Mouse (Mus musculus) midbrain, embryonic 16.5 days (tissue): ENCODE data around the gene Gm33543. TPM values are rescaled to one million over a fixed set of nuclear protein-coding genes. Genes with fewer than 3 reads are reported as not detected.

Experiments
- ATAC-seq: fragments of 200-750 bp; cut with Nextera tagmentation; 2 replicates; pipeline ENCODE4 v1.8.0; 2017; ENCODE audit warnings: moderate TSS enrichment
- H3K27ac ChIP-seq: fragments of 300-500 bp; sonication (generic); 2 replicates; pipeline ENCODE4 v1.5.1; 2014; ENCODE audit warnings: mild to moderate bottlenecking, low read length, mixed read lengths
- H3K27me3 ChIP-seq: fragments of 300-500 bp; sonication (generic); 2 replicates; pipeline ENCODE4 v1.6.1; 2014; ENCODE audit warnings: low read depth, low read length, mixed read lengths; ENCODE audit not compliant: control insufficient read depth, insufficient read depth
- H3K36me3 ChIP-seq: fragments of 300-500 bp; sonication (generic); 2 replicates; pipeline ENCODE4 v1.6.1; 2014; ENCODE audit warnings: mild to moderate bottlenecking, low read length, moderate library complexity, mixed read lengths; ENCODE audit not compliant: control insufficient read depth, insufficient read depth
- H3K4me1 ChIP-seq: fragments of 300-500 bp; sonication (generic); 2 replicates; pipeline ENCODE4 v1.6.1; 2014; ENCODE audit warnings: mild to moderate bottlenecking, low read length, mixed read lengths; ENCODE audit not compliant: control insufficient read depth, insufficient read depth
- H3K4me2 ChIP-seq: fragments of 300-500 bp; sonication (generic); 2 replicates; pipeline ENCODE4 v1.6.1; 2014; ENCODE audit warnings: mild to moderate bottlenecking, low read length, mixed read lengths
- H3K4me3 ChIP-seq: fragments of 300-500 bp; sonication (generic); 2 replicates; pipeline ENCODE4 v1.5.1; 2014; ENCODE audit warnings: low read depth, mild to moderate bottlenecking, low read length, moderate library complexity, mixed read lengths
- H3K9ac ChIP-seq: fragments of 300-500 bp; sonication (generic); 2 replicates; pipeline ENCODE4 v1.6.1; 2014; ENCODE audit warnings: low read depth, low read length, mixed read lengths
- H3K9me3 ChIP-seq: fragments of 300-500 bp; sonication (generic); replicated peaks from 2 replicates; pipeline ENCODE4 v1.6.1; 2014; ENCODE audit warnings: mild to moderate bottlenecking, low read length, mixed read lengths; ENCODE audit not compliant: control insufficient read depth, poor library complexity, severe bottlenecking
- WGBS: fragments of 180-500 bp; shearing (Covaris S2); extraction: QIAGEN DNeasy Blood & Tissue Kit; methylation state at CpG from one replicate; pipeline ENCODE4 v1.1.7; 2014; 5-methylcytosine and 5-hydroxymethylcytosine counted together
- polyA plus RNA-seq: library from polyadenylated mRNA; unstranded; fragments of >200 nt; fragmentation: Nextera tagmentation; extraction: Ambion mirVana; gene quantifications from 2 replicates; pipeline ENCODE4 v1.2.1, GENCODE M21; 2015

Gene Gm33543
- polyA plus RNA-seq, result 0.13 TPM in 1 of 2 replicates, not detected in the other

DNA sequence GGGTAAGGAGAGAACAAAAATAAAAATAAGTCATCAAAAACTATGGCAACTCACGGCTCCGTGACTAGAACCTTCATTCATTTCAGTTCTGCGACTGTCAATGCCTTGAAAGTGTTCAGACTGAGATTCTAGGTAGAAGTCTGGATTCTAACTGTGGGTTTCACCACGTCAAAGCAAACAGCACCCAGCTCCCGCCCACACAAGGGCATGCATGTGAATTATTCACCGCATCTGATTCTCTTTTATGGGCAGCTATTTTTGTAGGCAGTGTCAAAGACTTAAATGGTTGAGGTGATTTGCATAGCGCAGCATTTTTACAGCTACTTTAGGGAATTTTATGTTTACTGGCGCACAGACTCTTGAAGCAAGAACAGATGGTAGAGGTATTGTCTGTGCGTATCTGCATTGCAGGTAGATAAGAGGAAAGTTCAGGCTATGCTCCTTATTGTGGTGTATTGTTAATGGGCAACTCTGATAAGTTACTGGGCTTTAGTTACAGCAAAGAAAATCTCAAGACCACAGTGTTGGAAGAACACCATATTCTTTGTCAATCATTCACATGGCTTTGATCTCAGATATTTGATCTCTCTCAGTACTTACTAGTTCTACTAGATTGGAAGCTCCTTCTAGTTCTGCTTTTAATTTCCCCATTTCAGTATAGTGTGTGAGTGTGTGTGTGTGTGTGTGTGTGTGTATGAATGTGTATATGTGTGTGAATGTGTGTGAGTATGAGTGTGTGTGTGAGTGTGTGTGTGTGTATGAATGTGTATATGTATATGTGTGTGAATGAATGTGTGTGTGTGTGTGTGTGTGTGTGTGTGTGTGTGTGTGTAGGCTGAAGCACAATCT lies at the start of gene Gm33543:
TSS of gene Gm33543 (minus strand) at position 142 of the 849 bp plus-strand sequence.
- no peaks in the 10 kb centered on the region for H3K27me3 ChIP-seq
- no peak within 1 kb of the TSS for H3K4me2 ChIP-seq
- no peak within 1 kb of the TSS for H3K9ac ChIP-seq
- no peaks in the 10 kb centered on the region for H3K36me3 ChIP-seq
- H3K4me3 ChIP-seq, result no peak within 1 kb of the TSS
- ATAC-seq, result no peak
- WGBS, result 80% methylated on average over 9 of the region's 9 CpGs
- no peaks in the 10 kb centered on the region for H3K9me3 ChIP-seq
- H3K4me1 ChIP-seq, result no peaks in the 10 kb centered on the region
- H3K27ac ChIP-seq, result no peak within 1 kb of the TSS

DNA sequence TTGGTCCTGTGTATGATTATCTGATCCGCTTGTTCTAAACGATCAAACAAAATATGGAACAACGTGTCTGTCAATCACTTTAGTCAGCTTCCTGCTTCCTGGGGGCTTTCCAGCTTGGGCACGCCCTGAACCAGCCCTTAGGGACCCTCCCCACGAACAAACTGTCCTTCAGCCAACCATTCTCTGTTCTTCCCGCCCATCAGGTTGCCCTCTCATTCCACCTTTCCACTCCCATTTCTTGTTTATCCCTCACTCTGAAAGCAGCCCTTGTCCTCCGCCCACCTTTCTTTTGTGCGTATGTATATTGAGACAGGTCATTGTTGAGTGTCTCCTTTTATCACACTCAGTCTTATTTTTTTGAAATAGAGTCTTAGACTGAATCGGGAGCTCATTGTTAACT lies 49.4 kb upstream of the Gm33543 start:
- 81% methylated on average over 9 of the region's 9 CpGs for WGBS
- no peaks in the 10 kb centered on the region for H3K36me3 ChIP-seq
- H3K4me3 ChIP-seq, result no peak overlapping the region
- no peak overlapping the region for H3K9ac ChIP-seq
- no peaks in the 10 kb centered on the region for H3K9me3 ChIP-seq
- no peaks in the 10 kb centered on the region for H3K27me3 ChIP-seq
- H3K4me2 ChIP-seq, result no peak overlapping the region
- no peak for ATAC-seq
- no peak overlapping the region for H3K27ac ChIP-seq
- H3K4me1 ChIP-seq, result no peaks in the 10 kb centered on the region

DNA sequence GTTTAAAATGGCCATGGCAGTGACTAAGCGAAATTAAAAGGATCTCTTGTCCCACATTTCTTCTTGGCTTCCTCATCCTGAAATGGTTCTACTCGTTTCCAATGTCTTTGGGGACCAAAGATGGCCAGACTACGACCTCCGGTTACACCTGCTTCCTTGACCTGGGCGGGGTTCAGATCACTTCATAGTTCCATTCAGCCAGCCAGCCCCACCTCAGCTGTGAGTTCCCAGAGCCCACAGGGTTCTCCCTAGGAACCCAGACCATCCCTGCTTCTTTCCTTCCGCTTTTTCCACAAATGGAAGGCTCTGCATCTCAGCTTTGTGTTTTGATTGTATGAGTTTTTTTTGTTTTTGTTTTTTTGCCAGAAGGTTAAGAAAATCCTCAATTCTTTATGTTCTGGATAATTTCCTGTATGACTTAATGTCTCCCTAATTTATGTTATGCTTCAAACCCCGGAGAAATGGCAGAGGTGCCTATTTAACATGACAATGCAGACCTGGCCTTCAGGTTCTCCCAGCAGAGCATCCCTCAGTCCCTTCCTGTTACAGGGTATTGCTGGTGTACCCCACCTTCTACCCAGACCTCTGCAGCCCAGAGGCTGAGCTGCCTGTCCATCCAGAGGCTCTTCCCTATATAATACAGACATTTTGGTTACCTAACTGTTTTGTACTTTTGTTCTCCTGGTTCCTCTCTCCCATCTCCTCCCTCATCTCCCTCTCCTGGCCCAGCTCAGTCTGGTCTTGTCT lies 48.7 kb upstream of the Gm33543 start:
- no peak overlapping the region for H3K27ac ChIP-seq
- H3K27me3 ChIP-seq, result no peaks in the 10 kb centered on the region
- H3K4me2 ChIP-seq, result no peak overlapping the region
- H3K9me3 ChIP-seq, result no peaks in the 10 kb centered on the region
- no peak overlapping the region for H3K9ac ChIP-seq
- H3K4me1 ChIP-seq, result no peaks in the 10 kb centered on the region
- no peaks in the 10 kb centered on the region for H3K36me3 ChIP-seq
- H3K4me3 ChIP-seq, result no peak overlapping the region
- no peak for ATAC-seq
- WGBS, result 78% methylated on average over 7 of the region's 7 CpGs

DNA sequence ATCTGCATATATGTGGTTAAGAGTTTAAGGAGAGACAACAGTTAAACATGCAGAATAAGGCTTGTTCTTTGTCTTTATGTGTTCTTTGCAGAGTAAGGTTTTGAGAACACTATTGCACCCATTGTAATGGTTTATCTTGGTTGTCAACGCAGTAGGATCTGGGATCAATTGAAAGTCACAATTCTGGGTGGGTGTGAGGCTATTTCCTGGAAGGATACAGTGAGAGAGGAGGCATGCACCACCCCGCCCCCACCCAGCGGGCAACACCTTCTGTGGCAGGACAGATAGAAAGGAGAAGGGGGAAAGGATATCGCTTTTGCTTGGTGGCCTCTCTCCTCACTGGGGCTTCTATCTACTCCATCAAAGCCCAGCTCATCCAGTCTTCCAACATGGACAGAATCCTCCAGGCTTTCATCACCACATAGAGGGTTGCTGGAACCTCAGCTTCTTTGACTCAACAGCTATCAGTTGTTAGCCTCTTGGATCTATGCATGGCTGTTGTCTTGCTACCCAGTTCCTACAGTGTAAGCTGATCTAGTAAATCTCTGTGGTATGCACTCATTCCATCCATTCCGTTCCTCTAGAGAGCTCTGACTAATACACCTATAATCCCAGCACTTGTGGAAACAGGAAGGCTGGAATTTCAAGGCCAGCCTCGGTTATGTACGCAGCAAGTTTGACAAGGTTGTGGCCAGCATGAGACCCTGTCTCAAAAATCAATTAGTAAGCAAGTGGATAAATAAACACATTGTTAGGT lies 41.2 kb upstream of the Gm33543 start:
- H3K27me3 ChIP-seq, result no peaks in the 10 kb centered on the region
- H3K4me3 ChIP-seq, result no peak overlapping the region
- no peak overlapping the region for H3K9ac ChIP-seq
- H3K9me3 ChIP-seq, result no peaks in the 10 kb centered on the region
- no peak overlapping the region for H3K27ac ChIP-seq
- H3K36me3 ChIP-seq, result no peaks in the 10 kb centered on the region
- H3K4me2 ChIP-seq, result no peak overlapping the region
- no peaks in the 10 kb centered on the region for H3K4me1 ChIP-seq
- 87% methylated on average over 7 of the region's 7 CpGs for WGBS
- ATAC-seq, result no peak

DNA sequence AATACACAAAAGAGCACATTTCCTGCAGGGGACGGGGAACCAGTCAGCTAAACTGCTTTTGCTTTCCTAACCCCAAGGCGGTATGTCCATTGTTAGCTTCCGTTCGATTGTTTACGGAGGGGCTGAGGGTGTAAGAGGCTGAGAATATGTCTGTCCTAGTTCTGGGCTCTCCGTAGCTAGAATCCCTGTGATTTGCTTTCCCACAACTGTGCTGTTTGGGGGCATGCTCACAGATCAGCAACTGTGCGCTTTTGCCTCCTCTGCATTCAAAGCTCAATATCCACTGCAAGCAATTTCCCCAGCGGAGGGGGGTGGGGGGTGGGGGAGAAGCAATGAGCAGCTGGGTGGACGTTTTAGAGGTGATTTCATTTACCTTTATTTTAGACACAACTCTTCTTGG lies 39.3 kb upstream of the Gm33543 start:
- Histone ChIP-seq H3K9ac (no peak overlapping the region), H3K27me3 (no peaks in the 10 kb centered on the region), H3K4me2 (0 out of 2 replicates have a peak overlapping the region, but pooled peaks have one; percentile 25), H3K4me3 (no peak overlapping the region), H3K9me3 (no peaks in the 10 kb centered on the region), H3K27ac (no peak overlapping the region), H3K36me3 (no peaks in the 10 kb centered on the region), H3K4me1 (no peaks in the 10 kb centered on the region)
- WGBS, result 54% methylated on average over 9 of the region's 9 CpGs
- ATAC-seq, result no peak

DNA sequence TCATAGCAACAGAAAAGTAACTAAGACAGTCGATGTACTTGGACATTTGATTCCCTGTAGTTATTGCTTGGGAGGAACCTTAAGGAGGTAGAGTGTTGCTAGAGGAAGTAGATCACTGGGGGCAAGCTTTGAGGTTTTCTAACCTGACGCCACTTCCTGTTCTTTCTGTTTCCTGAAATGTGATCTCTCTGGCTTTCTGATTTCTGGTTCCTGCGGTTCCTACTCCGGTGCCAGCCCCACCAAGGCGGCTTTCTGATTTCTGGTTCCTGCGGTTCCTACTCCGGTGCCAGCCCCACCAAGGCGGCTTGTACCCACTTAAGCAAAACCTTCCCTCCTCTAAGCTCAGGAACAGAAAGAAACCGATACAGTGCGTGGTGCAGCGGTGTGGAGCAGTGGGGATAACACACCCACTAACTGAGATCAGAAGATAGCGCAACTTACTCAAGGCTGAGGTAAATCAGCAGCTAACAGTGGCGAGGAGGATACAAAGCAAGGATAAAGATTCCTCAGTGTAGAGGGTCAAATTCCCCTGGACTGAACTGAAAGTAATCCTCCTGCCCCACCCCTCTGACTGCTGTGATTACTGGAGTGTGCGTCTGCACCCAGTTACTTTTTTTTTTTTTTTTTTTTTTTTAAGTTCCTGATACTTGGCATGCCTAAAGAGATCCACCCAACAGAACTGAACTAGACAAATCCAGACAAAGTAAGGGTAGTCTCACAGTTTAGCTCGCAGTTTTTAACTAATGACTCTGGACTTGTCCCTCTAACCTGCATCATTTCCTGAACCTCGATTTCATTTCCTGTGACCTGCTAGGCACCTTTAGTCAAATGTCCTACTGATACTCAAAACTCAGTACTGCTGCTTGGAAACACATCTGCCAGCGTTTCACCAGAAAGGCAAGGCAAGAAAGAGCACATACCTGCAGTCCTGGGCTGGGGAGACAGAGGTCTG lies 37.5 kb upstream of the Gm33543 start:
- no peak overlapping the region for H3K4me3 ChIP-seq
- no peaks in the 10 kb centered on the region for H3K4me1 ChIP-seq
- no peaks in the 10 kb centered on the region for H3K36me3 ChIP-seq
- no peak overlapping the region for H3K4me2 ChIP-seq
- no peak for ATAC-seq
- no peaks in the 10 kb centered on the region for H3K27me3 ChIP-seq
- no peak overlapping the region for H3K27ac ChIP-seq
- no peaks in the 10 kb centered on the region for H3K9me3 ChIP-seq
- WGBS, result 83% methylated on average over 17 of the region's 17 CpGs
- no peak overlapping the region for H3K9ac ChIP-seq

DNA sequence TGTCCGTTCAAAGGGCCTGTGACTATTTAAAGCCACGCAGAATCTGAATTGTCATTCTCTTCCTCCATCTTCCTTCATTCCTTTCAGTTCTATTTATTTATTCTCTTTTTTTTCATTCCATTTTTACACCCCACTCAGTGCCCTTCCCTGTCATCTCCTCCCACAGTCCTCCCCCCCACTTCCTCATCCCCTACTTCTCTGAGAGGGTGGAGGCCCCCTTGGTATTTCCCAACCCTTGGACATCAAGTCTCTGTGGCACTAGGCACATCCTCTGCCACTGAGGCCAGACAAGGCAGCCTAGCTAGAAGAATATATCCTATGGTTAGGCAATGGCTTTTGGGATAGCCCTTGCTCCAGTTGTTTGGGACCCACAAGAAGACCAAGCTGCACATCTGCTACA lies 28.1 kb upstream of the Gm33543 start:
- Histone ChIP-seq H3K4me2 (no peak overlapping the region), H3K27ac (no peak overlapping the region), H3K9me3 (no peaks in the 10 kb centered on the region), H3K4me3 (no peak overlapping the region), H3K36me3 (no peaks in the 10 kb centered on the region), H3K4me1 (0 out of 2 replicates have a peak, but pooled peaks cover 2% of the 10 kb centered on the region), H3K9ac (no peak overlapping the region), H3K27me3 (no peaks in the 10 kb centered on the region)
- WGBS, result 95% methylated on average over 2 of the region's 2 CpGs
- no peak for ATAC-seq

DNA sequence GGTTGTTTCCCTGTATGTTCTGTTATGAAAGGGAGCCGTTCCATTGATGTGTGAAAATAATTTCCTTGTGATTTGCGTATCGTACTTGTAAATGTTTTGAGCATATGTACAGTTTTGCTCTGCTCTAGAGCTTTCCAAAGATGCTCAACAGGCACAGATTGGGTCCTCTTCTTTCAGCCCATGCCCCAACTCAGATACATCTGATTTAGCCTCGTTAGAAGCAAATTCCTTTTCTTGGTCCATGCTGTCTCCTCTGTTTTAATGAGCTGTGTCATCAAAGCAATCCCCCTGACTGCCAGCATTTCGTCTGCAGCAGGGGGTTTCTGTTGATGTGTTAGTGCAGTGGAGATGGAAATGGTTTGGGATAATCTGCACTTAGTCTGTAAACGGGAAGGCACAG lies 25.6 kb upstream of the Gm33543 start:
- H3K4me2 ChIP-seq, result no peak overlapping the region
- no peaks in the 10 kb centered on the region for H3K36me3 ChIP-seq
- no peak overlapping the region for H3K9ac ChIP-seq
- 53% methylated on average over 6 of the region's 6 CpGs for WGBS
- H3K27ac ChIP-seq, result no peak overlapping the region
- 0 out of 2 replicates have a peak, but pooled peaks cover 2% of the 10 kb centered on the region for H3K4me1 ChIP-seq
- no peaks in the 10 kb centered on the region for H3K9me3 ChIP-seq
- ATAC-seq, result no peak
- H3K4me3 ChIP-seq, result no peak overlapping the region
- no peaks in the 10 kb centered on the region for H3K27me3 ChIP-seq
